Mouse (Mus musculus): ENCODE measurements around the gene Traf1. TPM values are rescaled to one million over a fixed set of nuclear protein-coding genes. Genes with fewer than 3 reads are reported as not detected.

The Traf1 gene
- polyA plus RNA-seq, 1 experiment from 2014 or later, result 5.7 TPM

DNA sequence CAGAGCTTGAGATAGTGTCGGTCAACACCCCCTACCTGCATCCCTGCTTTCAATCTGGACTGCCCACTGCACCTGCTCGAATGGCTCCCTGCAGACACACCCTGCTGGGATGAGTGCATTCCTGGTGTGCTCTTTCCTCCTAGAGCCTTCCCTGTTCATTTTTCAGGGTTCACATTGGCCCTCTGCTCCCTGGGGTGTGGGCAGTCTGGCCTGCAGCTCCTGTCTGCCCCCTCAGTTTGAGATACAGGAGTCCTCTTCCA is 46.8 kb downstream of the Traf1 start:
- H3K4me3 ChIP-seq (ENCODE audit: low read depth, low read length), result 0 out of 2 replicates have a peak overlapping the region, but pooled peaks have one; percentile 68
- no peak for DNase-seq (ENCODE audit: low spot score)

DNA sequence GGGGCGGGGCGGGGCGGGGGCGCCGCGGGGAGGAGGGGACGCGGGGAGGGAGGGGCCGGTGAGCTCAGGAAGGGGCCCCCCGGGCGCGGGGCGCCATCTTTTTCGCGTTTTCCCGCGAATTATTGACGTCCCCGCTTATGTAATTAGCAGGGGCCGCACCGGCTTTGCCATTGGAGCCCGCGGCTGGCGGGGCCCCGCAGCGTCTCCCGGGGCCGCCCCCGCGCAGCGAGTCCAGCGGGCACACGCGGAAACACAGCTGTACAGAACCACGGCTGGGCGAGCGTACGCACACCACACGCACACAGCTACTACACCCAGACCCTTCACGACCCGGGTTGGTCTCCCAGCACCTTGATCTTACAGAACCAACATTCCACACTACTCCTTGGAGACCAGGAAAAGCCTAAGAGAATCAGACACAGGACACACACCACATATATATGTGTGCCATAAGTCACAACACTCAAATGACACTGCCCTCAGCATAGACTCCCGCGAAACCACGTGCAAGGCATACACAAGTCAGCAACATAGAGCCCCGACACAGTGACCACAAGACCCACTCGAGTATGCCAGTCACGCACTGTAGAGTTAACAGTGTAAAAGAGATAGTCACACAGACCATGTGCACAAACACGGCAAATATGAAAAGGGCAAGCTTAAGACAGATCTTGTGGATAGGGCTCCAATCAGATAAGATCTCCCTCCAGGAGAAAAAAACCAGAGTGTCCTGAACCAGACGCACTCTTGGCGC is 47.3 kb downstream of the Traf1 start:
- DNase-seq (ENCODE audit: low spot score) (peak; percentile 61), ATAC-seq (ENCODE audit: low read depth) (peak; percentile 47; the same call in 1 of the 2 replicates)
- Histone ChIP-seq H3K27me3 (replicated peaks; ENCODE audit: control insufficient read depth, insufficient read depth, low read length) (peaks cover 15% of the 10 kb centered on the region; the same call in 1 of the 2 replicates), H3K27ac (replicated peaks; ENCODE audit: low read depth, low read length) (no peak overlapping the region), H3K9me3 (ENCODE audit: control insufficient read depth, low read length) (no peaks in the 10 kb centered on the region), H3K9ac (ENCODE audit: low read depth, low read length) (peak overlapping the region; percentile 71), H3K4me3 (ENCODE audit: low read depth, low read length) (peak overlapping the region; percentile 68), H3K4me2 (ENCODE audit: low read depth, low read length) (peak overlapping the region; percentile 96), H3K36me3 (ENCODE audit: control insufficient read depth, insufficient read depth, low read length) (no peaks in the 10 kb centered on the region), H3K4me1 (ENCODE audit: control insufficient read depth, insufficient read depth, low read length) (peaks cover 11% of the 10 kb centered on the region; the same call in 1 of the 2 replicates)
- WGBS, result 4% methylated on average over 32 of the region's 50 CpGs

More for the DNA sequence above, 46.8 kb downstream of the Traf1 start:
- Histone ChIP-seq H3K4me1 (ENCODE audit: control insufficient read depth, insufficient read depth, low read length) (peaks cover 11% of the 10 kb centered on the region; the same call in 1 of the 2 replicates), H3K4me2 (ENCODE audit: low read depth, low read length) (peak overlapping the region; percentile 96), H3K9ac (ENCODE audit: low read depth, low read length) (peak overlapping the region; percentile 71; the same call in 1 of the 2 replicates), H3K27me3 (replicated peaks; ENCODE audit: control insufficient read depth, insufficient read depth, low read length) (peaks cover 15% of the 10 kb centered on the region; the same call in 1 of the 2 replicates), H3K27ac (replicated peaks; ENCODE audit: low read depth, low read length) (no peak overlapping the region), H3K36me3 (ENCODE audit: control insufficient read depth, insufficient read depth, low read length) (no peaks in the 10 kb centered on the region), H3K9me3 (ENCODE audit: control insufficient read depth, low read length) (no peaks in the 10 kb centered on the region)
- WGBS, result 6% methylated on average over 2 of the region's 2 CpGs
- ATAC-seq (ENCODE audit: low read depth), result no peak

DNA sequence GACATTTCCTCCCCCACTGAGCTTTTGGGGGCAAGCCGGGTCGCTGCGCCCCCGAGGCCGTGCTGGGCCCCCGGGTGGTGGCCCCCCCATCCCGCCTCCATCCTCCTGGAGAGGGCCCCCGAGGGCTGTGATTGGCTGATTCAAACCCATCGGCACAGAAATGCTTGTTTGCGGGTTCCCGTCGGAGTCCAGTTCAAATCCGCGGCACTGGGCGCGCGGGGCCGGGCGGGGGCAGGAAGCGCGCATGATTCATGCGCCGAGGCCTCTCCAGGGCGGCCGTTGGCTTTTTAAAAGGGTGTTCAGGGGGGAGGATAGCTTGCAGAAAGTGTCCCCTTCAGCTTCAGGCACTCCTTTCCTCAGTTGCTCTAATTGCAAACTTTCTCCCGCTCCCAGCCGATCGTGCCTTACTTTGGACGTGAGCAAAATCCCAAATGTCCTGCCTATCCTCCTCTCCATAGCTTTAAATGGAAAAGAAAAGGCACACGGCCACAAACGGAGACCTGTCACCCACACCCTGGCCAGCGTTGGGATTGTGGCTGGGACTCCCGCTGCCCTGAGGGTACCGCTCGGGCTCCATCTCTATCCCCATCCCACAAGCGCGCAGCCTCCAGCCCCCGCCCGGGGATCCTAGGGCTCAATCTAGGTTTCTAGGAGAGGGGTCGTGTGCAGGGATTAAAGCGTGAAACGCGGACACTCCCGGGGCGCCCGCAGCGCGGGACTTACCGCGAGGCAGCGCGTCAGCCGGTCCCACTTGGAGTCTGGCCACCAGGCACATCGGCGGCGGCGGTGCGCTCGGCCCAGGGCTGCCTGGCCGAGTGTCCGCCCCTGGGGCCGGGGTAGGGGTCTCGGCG is 48.1 kb downstream of the Traf1 start, which contains the start of gene Phf19:
Gene Phf19, minus strand, starts transcription at position 809 of the 851 bp plus-strand sequence.
- Histone ChIP-seq H3K27me3 (replicated peaks; ENCODE audit: control insufficient read depth, insufficient read depth, low read length) (peaks cover 15% of the 10 kb centered on the region; the same call in 1 of the 2 replicates), H3K4me3 (ENCODE audit: low read depth, low read length) (peak within 1 kb of the TSS; percentile 68), H3K9ac (ENCODE audit: low read depth, low read length) (peak within 1 kb of the TSS; percentile 71), H3K4me2 (ENCODE audit: low read depth, low read length) (peak within 1 kb of the TSS; percentile 96), H3K27ac (replicated peaks; ENCODE audit: low read depth, low read length) (no peak within 1 kb of the TSS), H3K4me1 (ENCODE audit: control insufficient read depth, insufficient read depth, low read length) (peaks cover 11% of the 10 kb centered on the region; the same call in 1 of the 2 replicates), H3K9me3 (ENCODE audit: control insufficient read depth, low read length) (no peaks in the 10 kb centered on the region), H3K36me3 (ENCODE audit: control insufficient read depth, insufficient read depth, low read length) (no peaks in the 10 kb centered on the region)
- WGBS, result under 1% methylated on average over 36 of the region's 64 CpGs
- ATAC-seq (ENCODE audit: low read depth) (peak; percentile 56), DNase-seq (ENCODE audit: low spot score) (peak; percentile 34)

DNA sequence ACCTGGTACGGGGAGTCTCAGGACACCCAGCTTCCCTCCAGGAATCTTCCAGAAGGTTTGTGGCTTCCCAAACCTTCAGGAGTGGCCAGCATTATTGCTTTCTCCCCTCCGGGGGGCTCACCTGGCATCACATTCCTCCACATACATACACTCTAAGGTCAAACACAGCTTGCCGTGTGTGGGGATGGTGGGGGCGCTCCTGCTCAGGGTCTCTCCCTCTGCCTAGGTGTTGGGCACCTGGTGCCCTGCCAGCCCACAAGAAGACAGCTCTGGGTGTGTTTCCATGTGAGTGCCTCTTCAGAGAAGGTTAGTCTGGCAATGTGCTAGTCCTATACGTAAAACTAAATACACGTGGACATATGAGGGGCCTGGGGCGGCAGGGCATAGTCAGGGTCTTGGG is 49.0 kb downstream of the Traf1 start:
- ATAC-seq (ENCODE audit: low read depth), result no peak
- H3K4me3 ChIP-seq (ENCODE audit: low read depth, low read length), result peak overlapping the region; percentile 68
- no peaks in the 10 kb centered on the region for H3K9me3 ChIP-seq (ENCODE audit: control insufficient read depth, low read length)
- H3K27me3 ChIP-seq (replicated peaks; ENCODE audit: control insufficient read depth, insufficient read depth, low read length), result peaks cover 15% of the 10 kb centered on the region; the same call in 1 of the 2 replicates
- no peaks in the 10 kb centered on the region for H3K36me3 ChIP-seq (ENCODE audit: control insufficient read depth, insufficient read depth, low read length)
- H3K27ac ChIP-seq (replicated peaks; ENCODE audit: low read depth, low read length), result no peak overlapping the region
- H3K9ac ChIP-seq (ENCODE audit: low read depth, low read length), result peak overlapping the region; percentile 71; the same call in 1 of the 2 replicates
- WGBS, result 38% methylated on average over 7 of the region's 7 CpGs
- H3K4me1 ChIP-seq (ENCODE audit: control insufficient read depth, insufficient read depth, low read length), result peaks cover 11% of the 10 kb centered on the region; the same call in 1 of the 2 replicates
- peak overlapping the region; percentile 96 for H3K4me2 ChIP-seq (ENCODE audit: low read depth, low read length)
- no peak for DNase-seq (ENCODE audit: low spot score)

DNA sequence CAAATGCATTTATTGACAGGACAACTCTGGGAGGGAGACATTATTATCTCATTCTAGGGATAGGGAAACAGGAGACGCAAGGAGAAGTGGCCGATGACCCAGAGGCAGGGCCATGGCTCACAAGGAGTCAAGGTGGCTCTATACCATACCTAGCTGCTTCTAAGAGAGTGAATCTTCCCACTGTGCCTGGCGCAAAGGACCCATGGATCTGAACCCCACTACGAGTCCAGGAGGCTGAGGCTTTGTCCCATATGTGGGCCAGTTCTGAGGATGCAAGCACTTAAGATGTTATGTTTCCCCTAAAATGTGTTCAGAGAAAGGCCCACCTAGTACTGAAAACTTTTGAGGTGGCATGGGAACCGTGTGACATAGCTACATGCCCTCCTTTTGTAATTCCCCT is 49.7 kb downstream of the Traf1 start:
- H3K4me2 ChIP-seq (ENCODE audit: low read depth, low read length), result no peak overlapping the region
- H3K9ac ChIP-seq (ENCODE audit: low read depth, low read length), result no peak overlapping the region
- ATAC-seq (ENCODE audit: low read depth) (no peak), DNase-seq (ENCODE audit: low spot score) (no peak)
- peaks cover 15% of the 10 kb centered on the region; the same call in 1 of the 2 replicates for H3K27me3 ChIP-seq (replicated peaks; ENCODE audit: control insufficient read depth, insufficient read depth, low read length)
- H3K4me3 ChIP-seq (ENCODE audit: low read depth, low read length), result no peak overlapping the region
- peaks cover 11% of the 10 kb centered on the region; the same call in 1 of the 2 replicates for H3K4me1 ChIP-seq (ENCODE audit: control insufficient read depth, insufficient read depth, low read length)
- WGBS, result 82% methylated on average over 5 of the region's 5 CpGs
- no peaks in the 10 kb centered on the region for H3K36me3 ChIP-seq (ENCODE audit: control insufficient read depth, insufficient read depth, low read length)
- no peak overlapping the region for H3K27ac ChIP-seq (replicated peaks; ENCODE audit: low read depth, low read length)
- H3K9me3 ChIP-seq (ENCODE audit: control insufficient read depth, low read length), result no peaks in the 10 kb centered on the region

DNA sequence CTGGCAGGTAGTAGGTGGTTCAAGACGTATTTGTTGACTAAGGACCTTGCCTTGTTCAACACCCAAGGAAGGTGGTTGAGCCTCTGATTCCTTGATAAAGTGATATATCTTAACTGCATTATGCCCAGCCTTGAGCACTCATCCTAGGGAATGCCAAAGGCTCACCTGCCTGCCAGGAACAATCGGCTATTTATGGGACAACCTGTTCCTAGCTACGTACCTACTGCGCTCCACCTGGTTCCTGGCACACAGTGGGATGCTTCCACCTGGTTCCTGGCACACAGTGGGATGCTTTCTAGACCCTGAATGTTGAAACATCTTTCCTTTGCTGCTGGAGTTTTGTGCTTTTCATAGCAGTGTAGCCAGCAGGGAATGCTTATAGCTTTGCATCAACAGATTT is 51.9 kb downstream of the Traf1 start:
- 86% methylated on average over 4 of the region's 4 CpGs for WGBS
- H3K27me3 ChIP-seq (replicated peaks; ENCODE audit: control insufficient read depth, insufficient read depth, low read length), result peaks cover 10% of the 10 kb centered on the region; the same call in 1 of the 2 replicates

DNA sequence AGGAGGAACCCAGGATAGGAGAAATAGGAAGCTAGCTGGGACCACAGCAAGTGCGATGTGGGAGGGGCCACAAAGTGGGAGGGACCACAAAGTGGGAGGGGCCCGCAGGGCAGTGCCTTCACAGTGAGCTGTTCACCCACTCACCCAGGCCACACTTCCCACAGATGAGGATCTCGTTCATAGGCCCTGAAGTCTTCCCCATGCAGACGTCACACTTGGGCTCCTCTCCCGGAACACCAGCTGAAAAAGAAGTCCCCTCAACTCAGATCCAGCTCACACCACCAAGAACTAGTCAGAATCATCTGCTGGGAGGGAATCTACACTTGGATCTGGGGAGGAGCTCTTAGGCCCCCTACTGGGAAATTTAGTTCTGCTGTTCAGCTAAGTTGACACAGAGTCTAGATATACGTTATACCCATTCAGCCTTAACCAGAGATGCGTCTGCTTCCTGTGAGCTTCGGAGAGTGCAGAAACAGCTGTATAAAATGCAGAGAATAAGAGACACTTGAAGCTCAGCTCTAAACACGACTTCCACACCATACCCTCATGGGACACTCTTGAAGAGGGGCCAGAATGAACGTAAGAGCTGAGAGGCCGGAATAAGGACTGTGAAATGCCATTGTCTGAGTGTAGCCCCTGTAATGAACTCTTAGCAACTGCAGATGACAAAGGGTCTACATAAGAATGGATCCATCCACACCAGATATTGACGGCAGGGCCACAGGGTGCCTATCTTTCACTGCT is 54.5 kb downstream of the Traf1 start:
- DNase-seq (ENCODE audit: low spot score), result peak; percentile 35
- H3K27me3 ChIP-seq (replicated peaks; ENCODE audit: control insufficient read depth, insufficient read depth, low read length), result no peaks in the 10 kb centered on the region; the same call in 1 of the 2 replicates
- WGBS, result 44% methylated on average over 12 of the region's 12 CpGs

More for the DNA sequence above, 51.9 kb downstream of the Traf1 start:
- DNase-seq (ENCODE audit: low spot score), result no peak
- no peak for ATAC-seq (ENCODE audit: low read depth)
- Histone ChIP-seq H3K4me2 (ENCODE audit: low read depth, low read length) (no peak overlapping the region), H3K27ac (replicated peaks; ENCODE audit: low read depth, low read length) (no peak overlapping the region), H3K9me3 (ENCODE audit: control insufficient read depth, low read length) (no peaks in the 10 kb centered on the region), H3K4me1 (ENCODE audit: control insufficient read depth, insufficient read depth, low read length) (peaks cover 13% of the 10 kb centered on the region; the same call in 1 of the 2 replicates), H3K9ac (ENCODE audit: low read depth, low read length) (no peak overlapping the region), H3K36me3 (ENCODE audit: control insufficient read depth, insufficient read depth, low read length) (no peaks in the 10 kb centered on the region), H3K4me3 (ENCODE audit: low read depth, low read length) (no peak overlapping the region)

DNA sequence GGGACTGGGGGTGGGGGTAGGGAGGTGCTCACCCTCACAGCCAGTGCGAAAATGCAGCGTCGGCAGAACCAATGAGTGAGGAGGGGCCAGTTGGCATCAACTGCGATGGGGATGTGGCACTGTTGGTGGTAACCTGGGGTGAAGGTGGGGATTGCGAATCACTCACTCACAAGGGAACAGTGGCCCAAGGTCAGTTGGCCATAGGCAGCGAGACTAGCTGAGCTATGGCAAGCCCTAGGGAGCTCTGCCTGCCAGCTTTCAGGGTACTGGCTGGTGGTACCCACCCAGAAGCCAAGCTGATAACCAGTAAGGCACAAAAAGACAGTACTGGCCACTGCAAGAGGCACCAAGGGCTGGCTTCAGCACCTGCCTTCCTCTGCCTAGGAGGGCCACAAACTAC is 55.1 kb downstream of the Traf1 start:
- Histone ChIP-seq H3K4me1 (ENCODE audit: control insufficient read depth, insufficient read depth, low read length) (peaks cover 10% of the 10 kb centered on the region), H3K4me2 (ENCODE audit: low read depth, low read length) (no peak overlapping the region), H3K9me3 (ENCODE audit: control insufficient read depth, low read length) (no peaks in the 10 kb centered on the region), H3K4me3 (ENCODE audit: low read depth, low read length) (no peak overlapping the region), H3K9ac (ENCODE audit: low read depth, low read length) (no peak overlapping the region), H3K27ac (replicated peaks; ENCODE audit: low read depth, low read length) (no peak overlapping the region), H3K27me3 (replicated peaks; ENCODE audit: control insufficient read depth, insufficient read depth, low read length) (no peaks in the 10 kb centered on the region), H3K36me3 (ENCODE audit: control insufficient read depth, insufficient read depth, low read length) (no peaks in the 10 kb centered on the region; the same call in 1 of the 2 replicates)
- no peak for ATAC-seq (ENCODE audit: low read depth)
- WGBS, result 73% methylated on average over 6 of the region's 6 CpGs
- no peak for DNase-seq (ENCODE audit: low spot score)

More for the DNA sequence above, 54.5 kb downstream of the Traf1 start:
- ATAC-seq (ENCODE audit: low read depth), result no peak
- H3K4me2 ChIP-seq (ENCODE audit: low read depth, low read length), result no peak overlapping the region
- no peak overlapping the region for H3K4me3 ChIP-seq (ENCODE audit: low read depth, low read length)
- H3K9ac ChIP-seq (ENCODE audit: low read depth, low read length), result no peak overlapping the region
- no peaks in the 10 kb centered on the region for H3K9me3 ChIP-seq (ENCODE audit: control insufficient read depth, low read length)
- no peak overlapping the region for H3K27ac ChIP-seq (replicated peaks; ENCODE audit: low read depth, low read length)
- H3K36me3 ChIP-seq (ENCODE audit: control insufficient read depth, insufficient read depth, low read length), result no peaks in the 10 kb centered on the region; the same call in 1 of the 2 replicates
- peaks cover 10% of the 10 kb centered on the region for H3K4me1 ChIP-seq (ENCODE audit: control insufficient read depth, insufficient read depth, low read length)
